Mouse (Mus musculus) CH12.LX (cell line): ENCODE data around the gene Ampd3. TPM values are rescaled to one million over a fixed set of nuclear protein-coding genes. Genes with fewer than 3 reads are reported as not detected.

Experiments used
- DNase-seq: peaks from one replicate; pipeline ENCODE4 v3.0.0-alpha.2; 2013; ENCODE audit errors: extremely low read depth
- H3K27ac ChIP-seq: 2 replicates; pipeline ENCODE4 v1.5.1; 2012; ENCODE audit warnings: low read depth, mild to moderate bottlenecking, control low read depth, moderate library complexity; ENCODE audit not compliant: insufficient read depth
- H3K27me3 ChIP-seq: replicated peaks from 2 replicates; pipeline ENCODE3; 2012; ENCODE audit warnings: inconsistent platforms
- H3K36me3 ChIP-seq, 2 experiments: replicated peaks in 1 of 2; 2 replicates each; pipeline versions ENCODE3 to v1.6.1; 2012; ENCODE audit warnings: inconsistent platforms in 1 of 2, low read length in 1 of 2, mild to moderate bottlenecking in 1 of 2, mixed read lengths in 1 of 2, moderate library complexity in 1 of 2; ENCODE audit not compliant: control insufficient read depth in 1 of 2, insufficient read depth in 1 of 2
- H3K4me1 ChIP-seq, 2 experiments: 2 replicates each; pipeline ENCODE4 v1.6.1; 2012; ENCODE audit warnings: inconsistent platforms in 1 of 2, moderate library complexity in 1 of 2; ENCODE audit not compliant: insufficient read depth in 2 of 2, control insufficient read depth in 1 of 2
- H3K4me2 ChIP-seq: 2 replicates; pipeline ENCODE4 v1.6.1; 2012; ENCODE audit warnings: low read depth, mild to moderate bottlenecking, control low read depth; ENCODE audit not compliant: poor library complexity, insufficient read depth, severe bottlenecking
- H3K4me3 ChIP-seq, 3 experiments: fragments of 150-350 bp in 1 of 3; sonication (generic) in 1 of 3; replicated peaks in 1 of 3; 2 replicates each; pipeline versions ENCODE3 to v1.5.1; 2011 to 2012; ENCODE audit warnings: low read depth in 2 of 3, low read length in 2 of 3, mild to moderate bottlenecking in 2 of 3, moderate library complexity in 2 of 3, control low read depth in 1 of 3, improper control_type of control experiment in 1 of 3, inconsistent platforms in 1 of 3, mixed read lengths in 1 of 3; ENCODE audit not compliant: poor library complexity in 1 of 3
- H3K79me2 ChIP-seq: replicated peaks from 2 replicates; pipeline ENCODE4 v1.6.1; 2012; ENCODE audit warnings: mild to moderate bottlenecking, moderate library complexity; ENCODE audit not compliant: control insufficient read depth, poor library complexity, insufficient read depth, severe bottlenecking; ENCODE audit errors: extremely low read depth
- H3K9ac ChIP-seq: 2 replicates; pipeline ENCODE4 v1.6.1; 2012; ENCODE audit warnings: low read depth, mild to moderate bottlenecking, control low read depth, moderate library complexity; ENCODE audit not compliant: insufficient read depth
- H3K9me3 ChIP-seq: replicated peaks from 2 replicates; pipeline ENCODE3; 2012; ENCODE audit warnings: low read length, inconsistent platforms, mixed read lengths
- CHD2 ChIP-seq: IDR thresholded peaks from 2 replicates; pipeline ENCODE4 v1.6.1; 2011; ENCODE audit warnings: low read length, improper control_type of control experiment
- CTCF ChIP-seq, 2 experiments: IDR thresholded peaks in 1 of 2; conservative IDR thresholded peaks in 1 of 2; 2 replicates each; pipeline ENCODE4 v1.5.1; 2011 to 2012; ENCODE audit warnings: low read depth in 2 of 2, low read length in 2 of 2, improper control_type of control experiment in 1 of 2, inconsistent platforms in 1 of 2, mild to moderate bottlenecking in 1 of 2, moderate library complexity in 1 of 2
- E2F4 ChIP-seq: IDR thresholded peaks from 2 replicates; pipeline ENCODE4 v1.6.1; 2011; ENCODE audit warnings: low read depth, low read length, improper control_type of control experiment; ENCODE audit not compliant: insufficient replicate concordance
- EP300 ChIP-seq: IDR thresholded peaks from 2 replicates; pipeline ENCODE4 v1.6.1; 2011; ENCODE audit warnings: low read length, improper control_type of control experiment
- ETS1 ChIP-seq: conservative IDR thresholded peaks from 2 replicates; pipeline ENCODE4 v1.6.1; 2012; ENCODE audit warnings: low read depth, mild to moderate bottlenecking, inconsistent platforms, low read length, improper control_type of control experiment, moderate library complexity
- IRF4 ChIP-seq: IDR thresholded peaks from 2 replicates; pipeline ENCODE4 v1.6.1; 2014; ENCODE audit warnings: low read depth, mild to moderate bottlenecking, inconsistent platforms, low read length, improper control_type of control experiment
- JUN ChIP-seq: IDR thresholded peaks from 2 replicates; pipeline ENCODE4 v1.6.1; 2011; ENCODE audit warnings: low read depth, mild to moderate bottlenecking, low read length, improper control_type of control experiment, moderate library complexity; ENCODE audit not compliant: insufficient read depth
- JUND ChIP-seq: conservative IDR thresholded peaks from 2 replicates; pipeline ENCODE4 v1.6.1; 2011; ENCODE audit warnings: low read depth, low read length, improper control_type of control experiment
- KAT2A ChIP-seq: IDR thresholded peaks from 2 replicates; pipeline ENCODE4 v1.6.1; 2012; ENCODE audit warnings: low read length, improper control_type of control experiment, inconsistent platforms; ENCODE audit not compliant: insufficient replicate concordance
- MAFK ChIP-seq: IDR thresholded peaks from 2 replicates; pipeline ENCODE4 v1.6.1; 2011; ENCODE audit warnings: low read length, improper control_type of control experiment; ENCODE audit not compliant: insufficient replicate concordance
- MAX ChIP-seq: IDR thresholded peaks from 2 replicates; pipeline ENCODE4 v1.6.1; 2011; ENCODE audit warnings: low read length, improper control_type of control experiment
- MAZ ChIP-seq: IDR thresholded peaks from 2 replicates; pipeline ENCODE4 v1.6.1; 2012; ENCODE audit warnings: low read depth, mild to moderate bottlenecking, inconsistent platforms, low read length, improper control_type of control experiment, moderate library complexity
- MEF2A ChIP-seq: IDR thresholded peaks from 2 replicates; pipeline ENCODE4 v1.6.1; 2014; ENCODE audit warnings: low read depth, mild to moderate bottlenecking, inconsistent platforms, low read length, improper control_type of control experiment, borderline replicate concordance
- MXI1 ChIP-seq: IDR thresholded peaks from 2 replicates; pipeline ENCODE4 v1.6.1; 2011; ENCODE audit warnings: mild to moderate bottlenecking, low read depth, low read length, improper control_type of control experiment
- NELFE ChIP-seq: IDR thresholded peaks from 2 replicates; pipeline ENCODE4 v1.6.1; 2011; ENCODE audit warnings: low read depth, low read length, improper control_type of control experiment
- NRF1 ChIP-seq: IDR thresholded peaks from 2 replicates; pipeline ENCODE4 v1.6.1; 2014; ENCODE audit warnings: low read depth, mild to moderate bottlenecking, inconsistent platforms, low read length, improper control_type of control experiment, moderate library complexity
- PAX5 ChIP-seq: IDR thresholded peaks from 2 replicates; pipeline ENCODE4 v1.6.1; 2012; ENCODE audit warnings: low read length, inconsistent platforms, mixed read lengths
- POLR2AphosphoS2 ChIP-seq: IDR thresholded peaks from 2 replicates; pipeline ENCODE4 v1.6.1; 2011; ENCODE audit warnings: low read depth, low read length, improper control_type of control experiment
- RAD21 ChIP-seq: IDR thresholded peaks from 2 replicates; pipeline ENCODE4 v1.6.1; 2011; ENCODE audit warnings: low read depth, mild to moderate bottlenecking, low read length, improper control_type of control experiment, moderate library complexity
- RCOR1 ChIP-seq: conservative IDR thresholded peaks from 2 replicates; pipeline ENCODE4 v1.6.1; 2012; ENCODE audit warnings: low read depth, mild to moderate bottlenecking, inconsistent platforms, low read length, improper control_type of control experiment
- SMC3 ChIP-seq: IDR thresholded peaks from 2 replicates; pipeline ENCODE4 v1.6.1; 2011; ENCODE audit warnings: low read depth, low read length, improper control_type of control experiment
- TBP ChIP-seq: conservative IDR thresholded peaks from 2 replicates; pipeline ENCODE4 v1.6.1; 2011; ENCODE audit warnings: low read depth, low read length, improper control_type of control experiment
- UBTF ChIP-seq: IDR thresholded peaks from 2 replicates; pipeline ENCODE4 v1.6.1; 2012; ENCODE audit warnings: low read depth, mild to moderate bottlenecking, inconsistent platforms, low read length, improper control_type of control experiment, moderate library complexity
- USF1 ChIP-seq: IDR thresholded peaks from 2 replicates; pipeline ENCODE4 v1.6.1; 2014; ENCODE audit warnings: low read depth, mild to moderate bottlenecking, inconsistent platforms, low read length, improper control_type of control experiment
- ZMIZ1 ChIP-seq: IDR thresholded peaks from 2 replicates; pipeline ENCODE4 v1.6.1; 2012; ENCODE audit warnings: low read depth, mild to moderate bottlenecking, inconsistent platforms, low read length, improper control_type of control experiment
- ZNF384 ChIP-seq: IDR thresholded peaks from 2 replicates; pipeline ENCODE4 v1.6.1; 2012; ENCODE audit warnings: low read depth, low read length, improper control_type of control experiment, inconsistent platforms
- dilution Hi-C: fragments of 300-500 bp; cut with MboI; formaldehyde crosslinking; loops from 2 replicates; pipeline ENCODE4 v1.14.3; 2020; ENCODE audit warnings: low sequenced_read_pairs; ENCODE audit not compliant: extremely low pct_unique_long_range_greater_than_20kb, extremely low pct_ligation_motif_present
- in situ Hi-C: fragments of 300-500 bp; cut with MboI; formaldehyde crosslinking; loops from 3 replicates; pipeline ENCODE4 v1.14.3; 2019; ENCODE audit warnings: low sequenced_read_pairs, low pct_ligation_motif_present, low pct_unique_long_range_greater_than_20kb, mixed read lengths
- polyA plus RNA-seq: library from polyadenylated mRNA; unstranded; fragments of >175 nt; gene quantifications from 2 replicates; pipeline ENCODE4 v1.2.1, GENCODE M21; 2012; ENCODE audit warnings: low read depth; ENCODE audit not compliant: insufficient read length
- total RNA-seq, 2 experiments: library from RNA; depleted of rRNA; stranded (reverse); fragments of 300-350 nt in 1 of 2; fragments of >200 nt in 1 of 2; gene quantifications; 2 replicates each; pipeline ENCODE4 v1.2.3; 2012 to 2014

Gene Ampd3
- total and polyA plus RNA-seq, 3 experiments, result 0.08 to 0.84 (median 0.30) TPM

DNA sequence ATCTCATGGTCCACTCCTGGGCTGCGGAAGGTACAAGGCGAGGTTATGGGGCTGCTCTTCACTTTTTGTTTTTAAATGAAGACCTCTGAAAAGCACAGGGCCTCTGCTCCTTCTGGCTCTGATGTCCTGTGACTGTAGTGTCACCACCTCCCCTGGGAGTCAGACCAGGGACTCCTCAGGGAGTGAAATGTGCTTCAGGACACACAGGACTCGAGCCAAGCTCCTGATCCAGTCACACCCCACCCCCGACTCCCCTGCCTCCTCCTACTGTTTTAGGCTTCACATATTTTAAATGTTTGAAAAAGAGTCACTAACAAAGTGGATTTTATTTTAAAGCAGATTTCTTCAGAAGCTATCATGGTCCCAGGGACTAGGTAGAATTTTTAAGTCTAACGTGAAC is 43.5 kb downstream of the Ampd3 start:
- Histone ChIP-seq H3K4me1 (peaks cover 0 to 10% of the 10 kb centered on the region in 2 experiments; a peak in 1 of 4 replicates), H3K9me3 (no peaks in the 10 kb centered on the region), H3K27ac (no peak overlapping the region), H3K4me3 (no peak overlapping the region), H3K9ac (no peak overlapping the region), H3K27me3 (no peaks in the 10 kb centered on the region), H3K4me2 (no peak overlapping the region), H3K79me2 (no peaks in the 10 kb centered on the region), H3K36me3 (peaks cover 5 to 30% of the 10 kb centered on the region in 2 experiments)
- dilution Hi-C loops (no loop called here), in situ Hi-C loops (no loop called here)
- DNase-seq, result no peak
- TF ChIP-seq RCOR1 (no peak), IRF4 (no peak), CHD2 (no peak), SMC3 (no peak), MAFK (no peak), ZMIZ1 (no peak), JUN (no peak), EP300 (no peak), TBP (no peak), NELFE (no peak), UBTF (no peak), MXI1 (no peak), RAD21 (no peak)

DNA sequence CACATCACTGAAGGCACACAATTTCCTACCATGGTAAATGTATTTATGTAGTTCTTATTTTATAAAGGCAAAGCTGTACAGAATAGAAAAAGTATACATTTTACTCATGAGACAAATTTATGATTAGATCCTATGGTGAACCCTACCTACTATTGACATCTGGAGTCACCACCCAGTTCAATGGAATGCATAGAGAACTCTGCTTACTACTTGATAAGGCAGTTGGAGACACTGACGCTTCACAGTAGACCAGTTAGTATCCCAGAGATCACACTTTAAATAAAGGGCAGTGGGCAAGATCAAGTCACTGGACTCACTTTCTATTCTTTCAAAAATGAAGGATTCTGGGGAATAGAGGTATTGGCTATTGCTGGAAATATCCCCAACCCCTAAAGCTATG is 46.0 kb downstream of the Ampd3 start:
- in situ Hi-C loops, result no loop called here
- dilution Hi-C loops, result no loop called here
- H3K9ac ChIP-seq, result no peak overlapping the region
- no peak overlapping the region for H3K4me3 ChIP-seq
- H3K36me3 ChIP-seq, result peaks cover 5 to 42% of the 10 kb centered on the region in 2 experiments
- no peaks in the 10 kb centered on the region for H3K9me3 ChIP-seq
- H3K4me2 ChIP-seq, result no peak overlapping the region
- peaks cover 0 to 10% of the 10 kb centered on the region in 2 experiments; a peak in 1 of 4 replicates for H3K4me1 ChIP-seq
- TF ChIP-seq POLR2AphosphoS2, result no peak
- TF ChIP-seq, all 38 proteins: peak for 0
- Histone ChIP-seq H3K79me2 (no peaks in the 10 kb centered on the region), H3K27ac (no peak overlapping the region), H3K27me3 (no peaks in the 10 kb centered on the region)
- DNase-seq, result no peak

DNA sequence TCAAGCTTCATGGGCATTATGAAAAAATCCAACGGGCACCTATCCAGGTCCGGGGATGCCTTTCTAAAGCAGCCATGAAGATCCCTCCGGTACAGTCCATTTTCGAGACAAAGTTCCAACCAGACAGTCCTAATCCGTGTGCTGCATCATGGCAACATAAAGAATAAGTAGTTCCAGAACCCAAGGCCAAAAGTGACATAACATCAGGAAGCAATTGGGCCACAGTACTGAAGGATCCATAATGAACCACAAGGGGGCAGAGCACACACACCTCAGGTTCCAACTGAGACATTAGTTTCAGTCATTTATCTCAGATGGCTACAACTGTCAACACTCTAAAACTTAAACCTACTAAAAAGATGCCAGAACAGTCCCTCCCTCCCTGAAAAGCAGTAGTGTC is 48.0 kb downstream of the Ampd3 start:
- DNase-seq, result peak; percentile 73
- H3K79me2 ChIP-seq, result no peaks in the 10 kb centered on the region
- H3K27me3 ChIP-seq, result no peaks in the 10 kb centered on the region
- no peaks in the 10 kb centered on the region for H3K9me3 ChIP-seq
- no peak overlapping the region for H3K27ac ChIP-seq
- peaks cover 0 to 10% of the 10 kb centered on the region in 2 experiments; a peak in 1 of 4 replicates for H3K4me1 ChIP-seq
- no peak overlapping the region for H3K9ac ChIP-seq
- peaks cover 5 to 44% of the 10 kb centered on the region in 2 experiments for H3K36me3 ChIP-seq
- dilution Hi-C loops (no loop called here), in situ Hi-C loops (loop anchor here (5.0 kb wide), 1 partner anchor 111 kb away; no protein-coding TSS in a partner anchor)
- no peak overlapping the region for H3K4me3 ChIP-seq
- H3K4me2 ChIP-seq, result no peak overlapping the region
- no peak for TF ChIP-seq USF1
- no peak for TF ChIP-seq MXI1
- no peak for TF ChIP-seq TBP
- TF ChIP-seq JUND, result no peak
- TF ChIP-seq EP300, result no peak
- TF ChIP-seq CTCF (conservative IDR thresholded peaks at IDR 0.05 in 1 of 2, IDR thresholded peaks at IDR 0.05 in 1 of 2; ENCODE audit: low read depth in 2 of 2, low read length in 2 of 2), result peak; percentile 60 to 91
- TF ChIP-seq JUN, result no peak
- no peak for TF ChIP-seq E2F4
- TF ChIP-seq RAD21, result peak; percentile 89
- TF ChIP-seq MAX, result no peak
- TF ChIP-seq NELFE, result no peak
- no peak for TF ChIP-seq KAT2A
- TF ChIP-seq PAX5, result no peak
- no peak for TF ChIP-seq MEF2A
- no peak for TF ChIP-seq CHD2
- TF ChIP-seq SMC3, result peak; percentile 95
- TF ChIP-seq MAZ, result no peak
- no peak for TF ChIP-seq ZNF384
- TF ChIP-seq ETS1, result no peak
- no peak for TF ChIP-seq NRF1
